Mouse (Mus musculus): ENCODE measurements at regions not wholly inside any gene's neighbourhood (a gene's known extent, or its start where the extent isn't known, plus 50 kb on each side); places are given as distances from the start of the nearest gene placed in this dataset.
"Not testable (repeated sequence)": the region's sequence is repeated elsewhere in the genome, so short reads cannot be mapped to it uniquely, and the experiment has no call there.

- no peak overlapping the region for H3K9ac ChIP-seq (replicated peaks)
- no peaks in the 10 kb centered on the region for H3K4me1 ChIP-seq
- no peak overlapping the region for H3K4me2 ChIP-seq
- no peak overlapping the region for H3K4me3 ChIP-seq (replicated peaks)
- no peaks in the 10 kb centered on the region for H3K27me3 ChIP-seq (replicated peaks)
- H3K36me3 ChIP-seq = no peaks in the 10 kb centered on the region
- no peaks in the 10 kb centered on the region for H3K9me3 ChIP-seq (replicated peaks)
- H3K27ac ChIP-seq (replicated peaks) = no peak overlapping the region
- ATAC-seq (ENCODE audit: low FRiP score) = no peak
These were observed 782.6 kb upstream of the Agtr1b start for GRCm38 (mm10) chr3:21149618-21150017.

GRCm38 (mm10) chr3:21128821-21129504, 762.0 kb upstream of the Agtr1b start:
- no peak for ATAC-seq (ENCODE audit: low FRiP score)
- Histone ChIP-seq H3K9me3 (replicated peaks) (no peaks in the 10 kb centered on the region), H3K27ac (replicated peaks) (no peak overlapping the region), H3K36me3 (no peaks in the 10 kb centered on the region), H3K4me1 (no peaks in the 10 kb centered on the region), H3K9ac (replicated peaks) (no peak overlapping the region), H3K27me3 (replicated peaks) (no peaks in the 10 kb centered on the region), H3K4me2 (no peak overlapping the region), H3K4me3 (replicated peaks) (no peak overlapping the region)
- 93% methylated on average over 1 of the region's 1 CpGs for WGBS

GRCm38 (mm10) chr3:21126191-21126590, 759.2 kb upstream of the Agtr1b start:
- no peak overlapping the region for H3K4me3 ChIP-seq (replicated peaks)
- H3K9ac ChIP-seq (replicated peaks) = no peak overlapping the region
- no peaks in the 10 kb centered on the region for H3K27me3 ChIP-seq (replicated peaks)
- H3K4me1 ChIP-seq = no peaks in the 10 kb centered on the region
- H3K9me3 ChIP-seq (replicated peaks) = no peaks in the 10 kb centered on the region
- ATAC-seq (ENCODE audit: low FRiP score) = no peak
- H3K36me3 ChIP-seq = no peaks in the 10 kb centered on the region
- H3K4me2 ChIP-seq = no peak overlapping the region
- H3K27ac ChIP-seq (replicated peaks) = no peak overlapping the region

GRCm38 (mm10) chr3:21118164-21118902, 751.4 kb upstream of the Agtr1b start:
- H3K4me1 ChIP-seq = no peaks in the 10 kb centered on the region
- no peaks in the 10 kb centered on the region for H3K36me3 ChIP-seq
- H3K27me3 ChIP-seq (replicated peaks) = no peaks in the 10 kb centered on the region
- no peaks in the 10 kb centered on the region for H3K9me3 ChIP-seq (replicated peaks)
- H3K4me2 ChIP-seq = no peak overlapping the region
- H3K27ac ChIP-seq (replicated peaks) = no peak overlapping the region
- ATAC-seq (ENCODE audit: low FRiP score) = no peak
- no peak overlapping the region for H3K4me3 ChIP-seq (replicated peaks)
- WGBS = 73% methylated on average over 1 of the region's 1 CpGs
- H3K9ac ChIP-seq (replicated peaks) = no peak overlapping the region

- Histone ChIP-seq H3K4me1 (no peaks in the 10 kb centered on the region), H3K9me3 (replicated peaks) (no peaks in the 10 kb centered on the region), H3K9ac (replicated peaks) (no peak overlapping the region), H3K4me2 (no peak overlapping the region), H3K27me3 (replicated peaks) (no peaks in the 10 kb centered on the region), H3K27ac (replicated peaks) (no peak overlapping the region), H3K36me3 (no peaks in the 10 kb centered on the region), H3K4me3 (replicated peaks) (no peak overlapping the region)
- 64% methylated on average over 1 of the region's 1 CpGs for WGBS
- ATAC-seq (ENCODE audit: low FRiP score) = no peak
These were observed 745.0 kb upstream of the Agtr1b start for GRCm38 (mm10) chr3:21111735-21112518.

GRCm38 (mm10) chr3:21090206-21090605, 723.2 kb upstream of the Agtr1b start:
- no peak overlapping the region for H3K4me2 ChIP-seq
- H3K27me3 ChIP-seq (replicated peaks) = no peaks in the 10 kb centered on the region
- ATAC-seq (ENCODE audit: low FRiP score) = no peak
- no peaks in the 10 kb centered on the region for H3K4me1 ChIP-seq
- H3K36me3 ChIP-seq = no peaks in the 10 kb centered on the region
- no peak overlapping the region for H3K4me3 ChIP-seq (replicated peaks)
- H3K9me3 ChIP-seq (replicated peaks) = no peaks in the 10 kb centered on the region
- no peak overlapping the region for H3K9ac ChIP-seq (replicated peaks)
- no peak overlapping the region for H3K27ac ChIP-seq (replicated peaks)

- no peak for ATAC-seq (ENCODE audit: low FRiP score)
- WGBS = 83% methylated on average over 1 of the region's 1 CpGs
- no peak overlapping the region for H3K27ac ChIP-seq (replicated peaks)
- H3K27me3 ChIP-seq (replicated peaks) = no peaks in the 10 kb centered on the region
- H3K36me3 ChIP-seq = no peaks in the 10 kb centered on the region
- H3K9ac ChIP-seq (replicated peaks) = no peak overlapping the region
- H3K9me3 ChIP-seq (replicated peaks) = no peaks in the 10 kb centered on the region
- no peak overlapping the region for H3K4me2 ChIP-seq
- no peaks in the 10 kb centered on the region for H3K4me1 ChIP-seq
- H3K4me3 ChIP-seq (replicated peaks) = no peak overlapping the region
These were observed 719.4 kb upstream of the Agtr1b start for GRCm38 (mm10) chr3:21086426-21086825.

- ATAC-seq (ENCODE audit: low FRiP score) = no peak
- 82% methylated on average over 2 of the region's 2 CpGs for WGBS
These were observed 710.6 kb upstream of the Agtr1b start for GRCm38 (mm10) chr3:21077548-21077947.

GRCm38 (mm10) chr3:21053337-21053736, 686.4 kb upstream of the Agtr1b start:
- not testable (repeated sequence) for ATAC-seq (ENCODE audit: low FRiP score); H3K36me3 ChIP-seq; H3K27ac ChIP-seq (replicated peaks); H3K4me3 ChIP-seq (replicated peaks); H3K4me2 ChIP-seq; H3K4me1 ChIP-seq; H3K9ac ChIP-seq (replicated peaks); H3K9me3 ChIP-seq (replicated peaks); H3K27me3 ChIP-seq (replicated peaks)
- WGBS = 83% methylated on average over 1 of the region's 2 CpGs

More at GRCm38 (mm10) chr3:21077548-21077947, 710.6 kb upstream of the Agtr1b start:
- Histone ChIP-seq H3K9me3 (replicated peaks) (no peaks in the 10 kb centered on the region), H3K4me1 (no peaks in the 10 kb centered on the region), H3K27me3 (replicated peaks) (no peaks in the 10 kb centered on the region), H3K4me3 (replicated peaks) (no peak overlapping the region), H3K36me3 (no peaks in the 10 kb centered on the region), H3K4me2 (no peak overlapping the region), H3K9ac (replicated peaks) (no peak overlapping the region), H3K27ac (replicated peaks) (no peak overlapping the region)

- 78% methylated on average over 22 of the region's 25 CpGs for WGBS
- not testable (repeated sequence) for ATAC-seq (ENCODE audit: low FRiP score); H3K4me3 ChIP-seq (replicated peaks); H3K36me3 ChIP-seq; H3K27me3 ChIP-seq (replicated peaks); H3K27ac ChIP-seq (replicated peaks); H3K4me1 ChIP-seq; H3K9ac ChIP-seq (replicated peaks); H3K9me3 ChIP-seq (replicated peaks); H3K4me2 ChIP-seq
These were observed 682.4 kb upstream of the Agtr1b start for GRCm38 (mm10) chr3:21049365-21049764.

- Histone ChIP-seq H3K4me1 (no peaks in the 10 kb centered on the region), H3K36me3 (no peaks in the 10 kb centered on the region), H3K9me3 (replicated peaks) (no peaks in the 10 kb centered on the region), H3K9ac (replicated peaks) (no peak overlapping the region), H3K4me2 (no peak overlapping the region), H3K27me3 (replicated peaks) (no peaks in the 10 kb centered on the region), H3K27ac (replicated peaks) (no peak overlapping the region), H3K4me3 (replicated peaks) (no peak overlapping the region)
- no peak for ATAC-seq (ENCODE audit: low FRiP score)
- WGBS = 75% methylated on average over 3 of the region's 3 CpGs
These were observed 679.0 kb upstream of the Agtr1b start for GRCm38 (mm10) chr3:21045981-21046380.

GRCm38 (mm10) chr3:21025876-21026275, 658.9 kb upstream of the Agtr1b start:
- WGBS = 19% methylated on average over 1 of the region's 1 CpGs
- ATAC-seq (ENCODE audit: low FRiP score) = no peak
- Histone ChIP-seq H3K27ac (replicated peaks) (no peak overlapping the region), H3K27me3 (replicated peaks) (no peaks in the 10 kb centered on the region), H3K4me3 (replicated peaks) (no peak overlapping the region), H3K9ac (replicated peaks) (no peak overlapping the region), H3K36me3 (no peaks in the 10 kb centered on the region), H3K9me3 (replicated peaks) (no peaks in the 10 kb centered on the region), H3K4me2 (no peak overlapping the region), H3K4me1 (no peaks in the 10 kb centered on the region)
